Mouse (Mus musculus) spleen, adult 2 months (tissue): ENCODE measurements around the gene Gm47995.

ENCODE experiments used
- CTCF ChIP-seq: fragments of 200-500 bp; IDR thresholded peaks from 2 replicates; pipeline ENCODE4 v1.5.1; 2011; ENCODE audit warnings: mild to moderate bottlenecking, inconsistent platforms; ENCODE audit not compliant: insufficient read depth, insufficient read length, insufficient replicate concordance; ENCODE audit errors: extremely low read depth
- POLR2A ChIP-seq: fragments of 200-500 bp; IDR thresholded peaks from 2 replicates; pipeline ENCODE4 v1.6.1; 2011; ENCODE audit warnings: low read depth, low read length, inconsistent platforms

- no peak for TF ChIP-seq POLR2A
- TF ChIP-seq CTCF, result no peak
Measured at GRCm38 (mm10) chr1:151158857-151159510, 39.3 kb upstream of the Gm47995 start.
